Mouse (Mus musculus): Measurements from ENCODE around the gene Parg.

- TF ChIP-seq POLR2A (IDR thresholded peaks at IDR 0.05; ENCODE audit: insufficient read length, low read depth) (no peak), MAX (IDR thresholded peaks at IDR 0.05; ENCODE audit: low read depth) (no peak), REST (IDR thresholded peaks at IDR 0.05; ENCODE audit: insufficient read depth, insufficient read length) (no peak), USF1 (IDR thresholded peaks at IDR 0.05; ENCODE audit: low read depth) (no peak), MYOD1 (IDR thresholded peaks at IDR 0.05; ENCODE audit: control insufficient read depth in 1 of 3, insufficient read length in 2 of 3, low read depth in 2 of 3) (no peak), CEBPB (IDR thresholded peaks at IDR 0.05; ENCODE audit: insufficient read depth, poor library complexity, severe bottlenecking) (no peak), E2F4 (IDR thresholded peaks at IDR 0.05; ENCODE audit: insufficient read depth) (no peak)
Measured at GRCm38 (mm10) chr14:32190627-32191391, 10.9 kb upstream of the Parg start.

Measured in myocyte (in vitro differentiated cells).